Comparison of ENCODE assay signal across 23 mouse cellular contexts in the genomic region with DNA sequence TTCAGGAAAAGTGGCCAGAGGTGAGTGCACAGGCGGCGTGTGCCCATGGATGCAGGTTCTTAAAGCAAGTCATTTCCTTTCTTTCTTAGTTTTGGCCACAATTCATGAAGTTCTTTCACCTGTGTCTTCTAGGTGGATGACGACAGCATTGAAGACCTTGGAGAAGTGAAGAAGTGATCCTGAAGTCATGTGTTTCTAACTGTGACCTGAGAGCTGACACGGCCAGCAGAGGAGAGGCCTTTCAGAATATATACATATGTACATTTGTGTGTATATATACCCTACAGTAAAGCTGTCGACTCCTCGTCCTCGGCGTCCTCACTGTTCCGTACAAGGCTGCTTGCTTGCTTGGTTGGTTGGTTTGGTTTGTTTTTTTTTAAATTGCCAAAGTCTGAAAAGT. TPM values are rescaled to one million over a fixed set of nuclear protein-coding genes. Genes with fewer than 3 reads are reported as not detected.
DNase-seq lines count a peak whose midpoint lies in the region; ATAC-seq and TF ChIP-seq lines count a peak whose summit lies in the region.
"Had no signal": no experiment of that assay in that cellular context is flagged by ENCODE, and none has a peak within 500 bp of the region (broad histone marks: within the 10 kb centered on the region; RNA-seq: fewer than 3 reads in every experiment).

Gm43518 (plus strand) TSS at position 301 of the 400 bp plus-strand sequence.

- WGBS in stomach, postnatal 0 days, result 93% methylated on average over 9 of the region's 9 CpGs

- TF ChIP-seq CTCF in testis, adult 2 months (IDR thresholded peaks at IDR 0.05; ENCODE audit: control insufficient read depth, insufficient read depth, insufficient replicate concordance, low read depth, low read length), result no peak
- TF ChIP-seq CTCF in stomach, postnatal 0 days (IDR thresholded peaks at IDR 0.05; ENCODE audit: low read depth), result no peak

- no peak for ATAC-seq in stomach, postnatal 0 days (ENCODE audit: low FRiP score, low TSS enrichment)
- ATAC-seq: activated CD4-positive, CD25-positive, alpha-beta regulatory T cell, adult 4 months; CD4-positive, CD25-positive, alpha-beta regulatory T cell, adult 4 months; Patski had no signal

- TF ChIP-seq POLR2A in testis, adult 2 months (IDR thresholded peaks at IDR 0.05; ENCODE audit: control insufficient read depth, low read depth, low read length), result no peak

- no peak for TF ChIP-seq EP300 in stomach, postnatal 0 days (optimal IDR thresholded peaks at IDR 0.05)

- H3K9ac ChIP-seq in stomach, postnatal 0 days (ENCODE audit: low read length), result no peak within 1 kb of the TSS

- H3K36me3 ChIP-seq in testis, adult 2 months (ENCODE audit: control insufficient read depth, insufficient read depth, low read length), result peaks cover 2% of the 10 kb centered on the region; the same call in 1 of the 2 replicates
- H3K36me3 ChIP-seq in stomach, postnatal 0 days (ENCODE audit: control insufficient read depth, insufficient read depth, low read length), result peaks cover 13% of the 10 kb centered on the region

- no peaks in the 10 kb centered on the region for H3K9me3 ChIP-seq in stomach, postnatal 0 days (ENCODE audit: control insufficient read depth, low read length)
- H3K9me3 ChIP-seq: G1E had no signal

- H3K4me3 ChIP-seq in testis, adult 2 months (ENCODE audit: control insufficient read depth, low read depth, low read length), result no peak within 1 kb of the TSS
- H3K4me3 ChIP-seq in stomach, postnatal 0 days (ENCODE audit: low read depth, low read length), result no peak within 1 kb of the TSS

- H3K4me1 ChIP-seq in testis, adult 2 months (ENCODE audit: control insufficient read depth, insufficient read depth, low read length), result peaks cover 6% of the 10 kb centered on the region
- no peaks in the 10 kb centered on the region for H3K4me1 ChIP-seq in stomach, postnatal 0 days (replicated peaks; ENCODE audit: control insufficient read depth, insufficient read depth)

- peak; percentile 86 for DNase-seq in heart, adult 11 months
- no peak for DNase-seq in heart, postnatal 36 days
- no peak for DNase-seq in testis, postnatal 14 days (ENCODE audit: low spot score)
- no peak for DNase-seq in stomach, postnatal 0 days (ENCODE audit: low spot score)
- DNase-seq in cerebellum, postnatal 4 days (ENCODE audit: low spot score in 2 of 2), result no peak
- DNase-seq: adrenal gland, adult 2 months; adrenal gland, adult 8-10 months; adrenal gland, postnatal 10 days; adrenal gland, postnatal 14 days; adrenal gland, postnatal 25 days; adrenal gland, postnatal 36 days; B cell, adult 2 months; cerebellum, adult 11 months; cerebellum, adult 11-12 months; cerebellum, adult 18-20 months had no signal

- intact Hi-C loops in heart, postnatal 36 days (cut with DNase I), result no loop called here

- H3K27ac ChIP-seq in testis, adult 2 months (ENCODE audit: control insufficient read depth, insufficient read depth, low read depth, low read length), result no peak within 1 kb of the TSS
- H3K27ac ChIP-seq in stomach, postnatal 0 days (replicated peaks), result peak within 1 kb of the TSS; percentile 40

- H3K4me2 ChIP-seq in stomach, postnatal 0 days (replicated peaks; ENCODE audit: low read depth), result no peak within 1 kb of the TSS

- no peaks in the 10 kb centered on the region for H3K27me3 ChIP-seq in testis, adult 2 months (ENCODE audit: control insufficient read depth, insufficient read depth, low read length)
- H3K27me3 ChIP-seq in stomach, postnatal 0 days (ENCODE audit: control insufficient read depth, insufficient read depth, low read length), result no peaks in the 10 kb centered on the region
- H3K27me3 ChIP-seq: CH12.LX, Patski had no signal

RNA-seq across cellular contexts. Expression of gene Gm43518, which starts in this region (rescaled TPM):
- not detected for total RNA-seq in heart, postnatal 36 days (2021)
- polyA plus RNA-seq in testis, adult 2 months (2012; rRNA removed), result 10.8 and 12.3 TPM in 2 replicates
- polyA plus RNA-seq in stomach, postnatal 0 days (2015; fragmentation: Nextera tagmentation; extraction: Ambion mirVana), result 0.56 and 0.91 TPM in 2 replicates
- total RNA-seq: adrenal gland, postnatal 10 days; CH12.LX; ES-E14 had no signal
- polyA plus RNA-seq: adrenal gland, adult 2 months; C2C12; G1E had no signal
